ENCODE assay signal across 8 mouse cellular contexts in genomic region chr2:77944860-77945595, GRCm38 (mm10). TPM values are rescaled to one million over a fixed set of nuclear protein-coding genes. Genes with fewer than 3 reads are reported as not detected.
DNase-seq lines count a peak whose midpoint lies in the region; ATAC-seq and TF ChIP-seq lines count a peak whose summit lies in the region.

No protein-coding gene starts in this region.

- peaks cover 3% of the 10 kb centered on the region; the same call in 1 of the 2 replicates for H3K9me3 ChIP-seq in heart, embryonic 12.5 days (replicated peaks)
- H3K9me3 ChIP-seq in hindbrain, embryonic 15.5 days = no peaks in the 10 kb centered on the region
- H3K9me3 ChIP-seq in midbrain, embryonic 15.5 days = no peaks in the 10 kb centered on the region

- H3K27me3 ChIP-seq in heart, embryonic 12.5 days (replicated peaks) = no peaks in the 10 kb centered on the region
- H3K27me3 ChIP-seq in hindbrain, embryonic 15.5 days = no peaks in the 10 kb centered on the region
- no peaks in the 10 kb centered on the region for H3K27me3 ChIP-seq in midbrain, embryonic 15.5 days (replicated peaks)

- DNase-seq in heart, adult 18-20 months = no peak
- DNase-seq in adrenal gland, adult (ENCODE audit: inconsistent age in 2 of 2, low spot score in 1 of 2) = no peak
- DNase-seq in left cerebral cortex, postnatal 10 days (ENCODE audit: extremely low spot score in 1 of 2, low spot score in 2 of 2) = no peak

- peak overlapping the region; percentile 70 for H3K4me3 ChIP-seq in heart, embryonic 12.5 days
- H3K4me3 ChIP-seq in bone marrow, adult 2 months (replicated peaks; ENCODE audit: control insufficient read depth, low read depth, low read length) = peak overlapping the region; percentile 96
- peak overlapping the region; percentile 90 for H3K4me3 ChIP-seq in hindbrain, embryonic 15.5 days
- peak overlapping the region; percentile 86 for H3K4me3 ChIP-seq in midbrain, embryonic 15.5 days

- no peak for TF ChIP-seq CTCF in bone marrow, adult 2 months (IDR thresholded peaks at IDR 0.05; ENCODE audit: control insufficient read depth, insufficient read depth, low read length)

- H3K4me1 ChIP-seq in heart, embryonic 12.5 days (replicated peaks) = peaks cover 6% of the 10 kb centered on the region; the same call in 1 of the 2 replicates
- no peaks in the 10 kb centered on the region for H3K4me1 ChIP-seq in bone marrow, adult 2 months (ENCODE audit: control insufficient read depth, insufficient read depth, low read length)
- peaks cover 13% of the 10 kb centered on the region for H3K4me1 ChIP-seq in hindbrain, embryonic 15.5 days (replicated peaks)
- H3K4me1 ChIP-seq in midbrain, embryonic 15.5 days = peaks cover 13% of the 10 kb centered on the region

- intact Hi-C loops in left cerebral cortex, postnatal 10 days (cut with DNase I) = no loop called here

- 37% methylated on average over 8 of the region's 8 CpGs for WGBS in heart, embryonic 12.5 days
- 30% methylated on average over 8 of the region's 8 CpGs for WGBS in bone marrow, adult 2 months
- 46% methylated on average over 8 of the region's 8 CpGs for WGBS in hindbrain, embryonic 15.5 days
- 48% methylated on average over 8 of the region's 8 CpGs for WGBS in midbrain, embryonic 15.5 days

- peak overlapping the region; percentile 95 for H3K9ac ChIP-seq in heart, embryonic 12.5 days
- peak overlapping the region; percentile 92 for H3K9ac ChIP-seq in hindbrain, embryonic 15.5 days
- H3K9ac ChIP-seq in midbrain, embryonic 15.5 days = peak overlapping the region; percentile 91

- no peak for TF ChIP-seq POLR2A in bone marrow, adult 2 months (IDR thresholded peaks at IDR 0.05; ENCODE audit: borderline replicate concordance, control insufficient read depth, low read depth, low read length)

- no peak overlapping the region for H3K27ac ChIP-seq in heart, embryonic 12.5 days (ENCODE audit: poor library complexity, severe bottlenecking)
- H3K27ac ChIP-seq in bone marrow, adult 2 months (ENCODE audit: control insufficient read depth, insufficient read depth, low read depth, low read length, poor library complexity) = no peak overlapping the region
- no peak overlapping the region for H3K27ac ChIP-seq in hindbrain, embryonic 15.5 days (replicated peaks)
- H3K27ac ChIP-seq in midbrain, embryonic 15.5 days = peak overlapping the region; percentile 86

- peaks cover 3% of the 10 kb centered on the region; the same call in 1 of the 2 replicates for H3K36me3 ChIP-seq in heart, embryonic 12.5 days
- no peaks in the 10 kb centered on the region for H3K36me3 ChIP-seq in hindbrain, embryonic 15.5 days
- no peaks in the 10 kb centered on the region for H3K36me3 ChIP-seq in midbrain, embryonic 15.5 days (replicated peaks)

- ATAC-seq in heart, embryonic 12.5 days (ENCODE audit: insufficient number of reproducible peaks, low FRiP score) = no peak
- ATAC-seq in hindbrain, embryonic 15.5 days (ENCODE audit: low FRiP score, low read depth) = no peak
- peak; percentile 5; the same call in 1 of the 2 replicates for ATAC-seq in midbrain, embryonic 15.5 days (replicated peaks)
- no peak for ATAC-seq in activated CD4-positive, CD25-positive, alpha-beta regulatory T cell, adult 4 months

- peak overlapping the region; percentile 85 for H3K4me2 ChIP-seq in heart, embryonic 12.5 days
- peak overlapping the region; percentile 75 for H3K4me2 ChIP-seq in hindbrain, embryonic 15.5 days
- H3K4me2 ChIP-seq in midbrain, embryonic 15.5 days = peak overlapping the region; percentile 73

RNA-seq across cellular contexts. Expression of gene Cwc22, which starts 1.1 kb away (rescaled TPM):
- polyA plus RNA-seq in heart, embryonic 12.5 days (2016; fragmentation: Nextera tagmentation; extraction: Ambion mirVana) = 18.9 and 20.5 TPM in 2 replicates
- total RNA-seq in heart, adult 18-20 months (2021) = 10 to 100 TPM; 11.1 to 11.9 TPM
- 12.2 and 14.5 TPM in 2 replicates for polyA plus RNA-seq in bone marrow, adult 2 months (2011; ENCODE audit: insufficient read depth, insufficient read length, low replicate concordance, missing spikeins)
- polyA plus RNA-seq in hindbrain, embryonic 15.5 days (2015; fragmentation: Nextera tagmentation; extraction: Ambion mirVana) = 16.4 and 22.9 TPM in 2 replicates
- polyA plus RNA-seq in midbrain, embryonic 15.5 days (2015; fragmentation: Nextera tagmentation; extraction: Ambion mirVana) = 21.5 and 22.9 TPM in 2 replicates
- polyA plus RNA-seq in activated CD4-positive, CD25-positive, alpha-beta regulatory T cell, adult 4 months (2017; shearing (Covaris generic)) = 10 to 100 TPM; 41.0 to 47.6 TPM
- 10 to 100 TPM; 23.7 to 23.9 TPM for total RNA-seq in left cerebral cortex, postnatal 10 days (2021)
